Mouse (Mus musculus) myocyte (in vitro differentiated cells): Measurements from ENCODE around the gene G6pc3. TPM values are rescaled to one million over a fixed set of nuclear protein-coding genes. Genes with fewer than 3 reads are reported as not detected.

ENCODE experiments used
- H3K27me3 ChIP-seq: one replicate; pipeline ENCODE4 v1.6.1; 2011; ENCODE audit not compliant: control insufficient read depth, insufficient read depth, insufficient read length
- H3K36me3 ChIP-seq: one replicate; pipeline ENCODE4 v1.6.1; 2011; ENCODE audit not compliant: control insufficient read depth, insufficient read depth
- H3K4me2 ChIP-seq: one replicate; pipeline ENCODE4 v1.6.1; 2011; ENCODE audit warnings: low read depth, control low read depth
- H3K4me3 ChIP-seq: one replicate; pipeline ENCODE4 v1.5.1; 2011; ENCODE audit warnings: mild to moderate bottlenecking, control low read depth, moderate library complexity
- H3K79me2 ChIP-seq: one replicate; pipeline ENCODE4 v1.6.1; 2011; ENCODE audit not compliant: control insufficient read depth, insufficient read depth
- H3ac ChIP-seq: one replicate; pipeline ENCODE4 v1.6.1; 2011; ENCODE audit not compliant: control insufficient read depth, insufficient read length
- CEBPB ChIP-seq: IDR thresholded peaks from 2 replicates; pipeline ENCODE4 v1.6.1; 2011; ENCODE audit warnings: mild to moderate bottlenecking, moderate library complexity; ENCODE audit not compliant: poor library complexity, insufficient read depth, severe bottlenecking
- E2F4 ChIP-seq: IDR thresholded peaks from one replicate; pipeline ENCODE4 v1.6.1; 2011; ENCODE audit warnings: mild to moderate bottlenecking, control low read depth, moderate library complexity; ENCODE audit not compliant: insufficient read depth
- MAX ChIP-seq: IDR thresholded peaks from one replicate; pipeline ENCODE4 v1.6.1; 2011; ENCODE audit warnings: low read depth, mild to moderate bottlenecking, control low read depth
- MYOD1 ChIP-seq, 3 experiments: IDR thresholded peaks; one replicate each; pipeline ENCODE4 v1.6.1; 2011; ENCODE audit warnings: control low read depth in 2 of 3, low read depth in 2 of 3, mild to moderate bottlenecking in 2 of 3, moderate library complexity in 1 of 3; ENCODE audit not compliant: insufficient read length in 2 of 3, control insufficient read depth in 1 of 3
- POLR2A ChIP-seq: IDR thresholded peaks from one replicate; pipeline ENCODE4 v1.6.1; 2011; ENCODE audit warnings: low read depth, mild to moderate bottlenecking, control low read depth, moderate library complexity; ENCODE audit not compliant: insufficient read length
- POLR2AphosphoS2 ChIP-seq: IDR thresholded peaks from one replicate; pipeline ENCODE4 v1.6.1; 2011; ENCODE audit warnings: low read depth, control low read depth; ENCODE audit not compliant: insufficient read length
- REST ChIP-seq: IDR thresholded peaks from one replicate; pipeline ENCODE4 v1.6.1; 2011; ENCODE audit warnings: mild to moderate bottlenecking, control low read depth, moderate library complexity; ENCODE audit not compliant: insufficient read depth, insufficient read length
- SRF ChIP-seq: IDR thresholded peaks from one replicate; pipeline ENCODE4 v1.6.1; 2011; ENCODE audit warnings: low read depth; ENCODE audit not compliant: control insufficient read depth, insufficient read length
- TCF12 ChIP-seq: IDR thresholded peaks from one replicate; pipeline ENCODE4 v1.6.1; 2011; ENCODE audit warnings: mild to moderate bottlenecking, control low read depth; ENCODE audit not compliant: poor library complexity, insufficient read depth, severe bottlenecking
- TCF3 ChIP-seq: IDR thresholded peaks from one replicate; pipeline ENCODE4 v1.6.1; 2011; ENCODE audit warnings: low read depth, control low read depth; ENCODE audit not compliant: insufficient read length
- USF1 ChIP-seq: IDR thresholded peaks from one replicate; pipeline ENCODE4 v1.6.1; 2011; ENCODE audit warnings: low read depth, mild to moderate bottlenecking, control low read depth, moderate library complexity
- polyA plus RNA-seq: library from polyadenylated mRNA; unstranded; fragments of >200 nt; fragmentation: generic; extraction: Trizol; gene quantifications from one replicate; pipeline ENCODE4 v1.2.1, GENCODE M21; 2012; ENCODE audit warnings: missing spikeins

The G6pc3 gene
- polyA plus RNA-seq, 1 experiment, result 58.1 TPM

DNA sequence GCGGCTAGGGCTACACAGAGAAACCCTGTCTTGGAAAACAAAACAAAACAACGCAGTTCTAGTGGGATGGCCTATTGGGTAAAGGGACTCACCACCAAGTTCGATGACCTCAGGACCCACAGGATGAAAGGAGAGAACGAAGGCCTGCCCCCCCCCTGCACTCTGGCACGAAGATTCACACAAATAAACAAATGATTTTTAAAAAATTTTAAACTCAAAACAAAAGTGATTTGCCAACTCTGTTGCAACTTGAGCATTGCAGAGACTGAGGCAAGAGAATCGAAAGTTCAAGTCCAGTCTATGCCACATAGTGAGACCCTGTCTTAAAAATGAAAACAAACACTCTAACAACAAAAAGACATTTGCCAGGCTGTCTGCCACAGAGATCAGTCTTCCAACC lies 51.2 kb downstream of the G6pc3 start:
- Histone ChIP-seq H3K4me3 (no peak overlapping the region), H3K4me2 (no peak overlapping the region), H3ac (no peak overlapping the region), H3K27me3 (no peaks in the 10 kb centered on the region), H3K79me2 (no peaks in the 10 kb centered on the region), H3K36me3 (no peaks in the 10 kb centered on the region)
- no peak for TF ChIP-seq CEBPB
- TF ChIP-seq MYOD1 (IDR thresholded peaks at IDR 0.05; ENCODE audit: control insufficient read depth in 1 of 3, insufficient read length in 2 of 3, low read depth in 2 of 3), result no peak
- TF ChIP-seq TCF3, result no peak
- no peak for TF ChIP-seq POLR2AphosphoS2
- TF ChIP-seq TCF12, result no peak
- no peak for TF ChIP-seq E2F4
- no peak for TF ChIP-seq USF1
- TF ChIP-seq SRF, result no peak

GRCm38 (mm10) chr11:102241246-102241645 lies 51.8 kb downstream of the G6pc3 start:
- no peaks in the 10 kb centered on the region for H3K27me3 ChIP-seq
- H3ac ChIP-seq, result no peak overlapping the region
- H3K79me2 ChIP-seq, result no peaks in the 10 kb centered on the region
- H3K4me3 ChIP-seq, result no peak overlapping the region
- H3K4me2 ChIP-seq, result no peak overlapping the region
- no peaks in the 10 kb centered on the region for H3K36me3 ChIP-seq
- TF ChIP-seq TCF3, result no peak
- TF ChIP-seq USF1, result no peak
- TF ChIP-seq CEBPB, result no peak
- TF ChIP-seq E2F4, result no peak
- no peak for TF ChIP-seq TCF12

DNA sequence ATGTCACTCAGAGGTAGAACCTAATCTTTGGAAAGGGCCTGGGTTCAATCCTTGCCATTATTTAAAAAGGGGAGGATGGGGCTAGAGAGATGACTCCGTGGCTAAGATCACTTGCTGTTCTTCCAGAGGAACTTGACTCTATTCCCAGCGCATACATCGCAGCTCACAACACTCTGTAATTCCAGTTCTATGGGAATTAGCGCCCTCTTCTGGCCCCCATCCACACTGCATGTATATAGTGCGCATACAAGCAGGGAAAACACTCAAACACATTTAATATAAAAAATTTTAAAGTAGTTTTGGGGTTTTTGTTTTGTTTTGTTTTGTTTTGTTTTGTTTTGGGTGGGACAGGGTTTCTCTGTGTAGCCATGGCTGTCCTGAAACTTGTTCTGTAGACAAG lies 52.5 kb downstream of the G6pc3 start:
- Histone ChIP-seq H3K4me3 (no peak overlapping the region), H3K27me3 (no peaks in the 10 kb centered on the region)

More for the DNA sequence above, 52.5 kb downstream of the G6pc3 start:
- H3K79me2 ChIP-seq, result no peaks in the 10 kb centered on the region
- no peak overlapping the region for H3ac ChIP-seq
- H3K4me2 ChIP-seq, result no peak overlapping the region
- no peak for TF ChIP-seq USF1
- TF ChIP-seq MYOD1 (IDR thresholded peaks at IDR 0.05; ENCODE audit: control insufficient read depth in 1 of 3, insufficient read length in 2 of 3, low read depth in 2 of 3), result no peak
- TF ChIP-seq CEBPB, result no peak
- TF ChIP-seq POLR2A, result no peak
- TF ChIP-seq REST, result no peak
- TF ChIP-seq TCF12, result no peak
- TF ChIP-seq MAX, result no peak
- no peaks in the 10 kb centered on the region for H3K36me3 ChIP-seq

Other genes starting within 250 kb of the G6pc3 start
- 0.25 TPM for gene Sost, start 222.6 kb upstream of the G6pc3 start, polyA plus RNA-seq
- not detected for gene Cfap97d1, start 205.3 kb upstream of the G6pc3 start, polyA plus RNA-seq
- 81.1 TPM for gene Dusp3, start 202.6 kb upstream of the G6pc3 start, polyA plus RNA-seq
- gene Mpp3, start 161.2 kb upstream of the G6pc3 start, polyA plus RNA-seq, result 2.1 TPM
- gene Cd300lg, start 148.1 kb upstream of the G6pc3 start, polyA plus RNA-seq, result not detected
- gene Mpp2, start 101.1 kb upstream of the G6pc3 start, polyA plus RNA-seq, result 4.3 TPM
- gene Ppy, start 88.3 kb upstream of the G6pc3 start, polyA plus RNA-seq, result not detected
- gene Pyy, start 81.8 kb upstream of the G6pc3 start, polyA plus RNA-seq, result not detected
- gene Nags, start 44.1 kb upstream of the G6pc3 start, polyA plus RNA-seq, result not detected
- gene Tmem101, start 33.2 kb upstream of the G6pc3 start, polyA plus RNA-seq, result 37.7 TPM
- 33.1 TPM for gene Lsm12, start 4.3 kb upstream of the G6pc3 start, polyA plus RNA-seq
- gene Hdac5, start 40.5 kb downstream of the G6pc3 start, polyA plus RNA-seq, result 77.3 TPM
- 4.4 TPM for gene BC030867, start 59.3 kb downstream of the G6pc3 start, polyA plus RNA-seq
- 5.1 TPM for gene Asb16, start 79.1 kb downstream of the G6pc3 start, polyA plus RNA-seq
- gene Tmub2, start 95.3 kb downstream of the G6pc3 start, polyA plus RNA-seq, result 39.5 TPM
- gene Atxn7l3, start 107.0 kb downstream of the G6pc3 start, polyA plus RNA-seq, result 39.5 TPM
- 58.6 TPM for gene Ubtf, start 130.1 kb downstream of the G6pc3 start, polyA plus RNA-seq
- not detected for gene Slc4a1, start 176.6 kb downstream of the G6pc3 start, polyA plus RNA-seq
- 10.3 TPM for gene Rundc3a, start 203.8 kb downstream of the G6pc3 start, polyA plus RNA-seq
- 274 TPM for gene Slc25a39, start 218.3 kb downstream of the G6pc3 start, polyA plus RNA-seq
- 174 TPM for gene Grn, start 240.7 kb downstream of the G6pc3 start, polyA plus RNA-seq